Mouse (Mus musculus): ENCODE data around the gene Izumo4.

The Izumo4 gene

DNA sequence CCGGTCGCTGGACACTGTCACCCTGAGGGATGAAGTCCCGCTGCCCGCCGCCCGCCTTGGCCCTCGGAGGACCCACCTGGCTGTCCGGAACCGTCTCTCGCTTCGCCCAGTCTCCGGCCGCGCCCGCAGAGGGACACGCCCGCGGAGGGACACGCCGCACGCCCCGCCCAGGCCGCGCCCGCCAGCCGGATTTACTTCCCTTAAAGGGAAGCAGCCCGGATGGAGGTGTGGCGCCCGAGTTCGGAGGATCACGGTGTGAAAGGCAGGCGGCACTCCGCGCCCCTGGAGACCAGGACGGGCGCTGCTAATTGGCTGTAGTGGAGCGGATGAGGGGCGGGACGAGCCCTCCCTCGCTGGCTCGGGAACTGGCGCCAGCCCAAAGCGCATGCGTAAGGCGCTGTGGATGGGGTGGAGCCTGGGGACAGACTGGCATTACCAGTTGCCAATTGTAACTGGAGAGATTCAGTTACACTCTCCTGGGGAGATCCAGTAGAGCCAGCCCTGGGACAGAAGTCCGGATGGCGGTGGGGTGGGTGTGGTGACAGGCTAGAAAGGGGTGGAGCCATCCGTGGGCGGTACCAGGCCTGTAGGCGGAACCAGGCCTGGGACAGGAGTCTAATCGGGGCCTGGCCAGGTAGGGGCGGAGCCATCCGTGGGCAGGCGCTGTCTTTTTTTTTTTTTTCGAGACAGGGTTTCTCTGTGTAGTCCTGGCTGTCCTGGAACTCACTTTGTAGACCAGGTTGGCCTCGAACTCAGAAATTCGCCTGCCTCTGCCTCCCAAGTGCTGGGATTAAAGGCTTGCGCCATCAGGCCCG, at the start of gene Izumo4, which contains the start of gene Mob3a:
Gene Izumo4 (plus strand): TSS at position 464 of the 815 bp plus-strand sequence.
Gene Mob3a (minus strand): TSS at position 257 of the 815 bp plus-strand sequence.
- DNase-seq: peak; percentile 100

DNA sequence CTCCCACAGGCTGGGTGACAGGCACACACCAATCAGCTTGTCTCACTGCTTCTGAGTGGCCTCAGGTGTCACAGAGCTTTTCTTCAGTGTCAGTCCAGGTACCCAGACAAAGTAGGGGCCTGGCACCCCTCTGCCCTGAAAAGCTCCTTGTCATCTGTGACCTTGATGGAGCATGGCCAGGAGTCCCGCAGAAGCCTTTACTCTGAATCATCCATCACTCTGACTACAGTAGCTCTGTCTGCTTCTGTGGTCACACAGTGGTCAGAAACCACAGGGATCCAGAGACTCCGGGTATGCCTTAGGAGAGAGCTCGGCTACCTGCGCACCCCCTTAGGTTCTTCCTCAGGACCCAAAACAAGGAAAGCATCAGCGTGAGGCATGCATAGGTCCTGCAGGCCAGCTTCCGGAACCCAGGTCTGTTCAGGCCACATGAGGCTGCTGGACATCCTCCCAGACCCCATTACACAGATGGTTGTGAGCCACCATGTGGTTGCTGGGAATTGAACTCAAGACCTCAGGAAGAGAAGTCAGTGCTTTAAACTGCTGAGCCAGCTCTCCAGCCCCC, 48.7 kb upstream of the Izumo4 start:
- DNase-seq: no peak

GRCm38 (mm10) chr10:80654866-80655265, 47.1 kb upstream of the Izumo4 start:
- DNase-seq: peak; percentile 74

GRCm38 (mm10) chr10:80655406-80656129, 46.4 kb upstream of the Izumo4 start:
- no peak for DNase-seq

- DNase-seq: peak; percentile 97
Measured at GRCm38 (mm10) chr10:80656130-80656862, 45.7 kb upstream of the Izumo4 start.

GRCm38 (mm10) chr10:80656863-80657623, 44.9 kb upstream of the Izumo4 start, which contains the start of gene Btbd2:
TSS of gene Btbd2 (minus strand) at chr10:80657071.
- no peak for DNase-seq

DNA sequence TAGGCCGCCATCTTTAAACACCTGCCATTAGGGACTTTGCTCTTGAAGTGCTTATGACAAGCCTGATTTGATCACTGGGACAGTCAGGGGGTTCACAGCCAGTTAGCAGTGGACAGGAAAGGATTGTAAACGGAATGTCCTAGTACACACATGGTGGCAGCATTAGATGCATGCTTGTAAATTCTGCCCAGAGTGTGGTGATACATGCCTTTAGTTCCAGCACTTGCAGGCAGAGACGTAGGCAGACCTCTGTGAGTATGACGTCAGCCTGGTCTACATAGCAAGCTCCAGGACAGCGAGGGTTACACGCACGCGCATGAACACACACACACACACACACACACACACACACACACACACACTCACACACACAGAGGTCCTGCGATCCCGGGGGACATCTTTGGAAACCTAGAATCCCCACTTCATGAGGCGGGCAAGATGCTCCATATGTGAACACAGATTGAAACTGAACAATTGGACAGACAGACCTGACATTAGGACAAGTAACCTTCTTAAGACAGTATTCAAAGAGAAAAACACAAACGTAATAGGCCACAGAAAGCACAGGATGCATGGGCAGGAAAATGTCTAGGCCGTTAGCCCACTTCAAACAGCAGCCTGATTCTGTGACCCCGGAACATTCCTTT, 43.7 kb upstream of the Izumo4 start:
- no peak for DNase-seq

GRCm38 (mm10) chr10:80658841-80659202, 43.2 kb upstream of the Izumo4 start:
- DNase-seq: no peak

GRCm38 (mm10) chr10:80659213-80659612, 42.8 kb upstream of the Izumo4 start:
- peak; percentile 66 for DNase-seq

GRCm38 (mm10) chr10:80661149-80661548, 40.8 kb upstream of the Izumo4 start:
- no peak for DNase-seq

- no peak for DNase-seq
Measured at GRCm38 (mm10) chr10:80663485-80664196, 38.3 kb upstream of the Izumo4 start.

DNA sequence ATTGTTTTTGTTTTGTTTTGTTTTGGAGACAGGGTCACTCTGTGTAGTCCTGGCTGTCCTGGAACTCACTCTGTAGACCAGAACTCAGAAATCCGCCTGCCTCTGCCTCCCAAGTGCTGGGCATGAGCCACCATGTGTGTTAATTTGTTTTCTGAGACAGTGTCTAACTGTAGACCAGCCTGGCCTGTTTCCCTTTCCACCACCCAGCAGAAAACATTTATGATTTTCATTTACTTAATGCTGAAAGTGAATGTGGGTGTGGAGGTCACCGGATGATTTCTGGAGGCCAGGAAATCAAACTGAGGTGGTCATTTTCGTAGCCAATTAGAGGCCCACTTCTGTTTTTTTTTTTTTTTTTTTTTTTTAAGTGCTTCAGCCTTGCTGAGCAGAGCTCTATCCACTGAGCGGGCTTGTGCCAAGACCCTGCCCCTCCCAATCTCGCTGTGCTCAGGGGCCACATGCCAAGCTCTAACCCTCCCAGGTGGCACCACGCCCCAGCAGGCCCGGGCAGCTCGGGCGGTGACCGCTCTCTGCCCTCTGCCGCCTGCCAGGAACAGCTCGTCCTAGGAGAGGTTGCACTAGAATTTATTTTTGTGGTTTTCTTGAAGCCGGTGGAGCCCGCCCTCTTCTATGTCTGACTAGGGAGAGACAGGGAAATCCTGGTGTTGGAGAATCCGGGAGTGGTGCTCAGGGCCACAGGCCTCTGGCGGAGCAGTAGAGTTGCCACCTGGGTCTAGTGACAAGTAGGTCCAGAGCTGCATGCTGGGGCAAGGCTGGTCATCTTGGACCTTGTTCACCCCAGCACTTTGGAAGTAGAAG, 37.6 kb upstream of the Izumo4 start:
- DNase-seq: peak; percentile 86

DNA sequence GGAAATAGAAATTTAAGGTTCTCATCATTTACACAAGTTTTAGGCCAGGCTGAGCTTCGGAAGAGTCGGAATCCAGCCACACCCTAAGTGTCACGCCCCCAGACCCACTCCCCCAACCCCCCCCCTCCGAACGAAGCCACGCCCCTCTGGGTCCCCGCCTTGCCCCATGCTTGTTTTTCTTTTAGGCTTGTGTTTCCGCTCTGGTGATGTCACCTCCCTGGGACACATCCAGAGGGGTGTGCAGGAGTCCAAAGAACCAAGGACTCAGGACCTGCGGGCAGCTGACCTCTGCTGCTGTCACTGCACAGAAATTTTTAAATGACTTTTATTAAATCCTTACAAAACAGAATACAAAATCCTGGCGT, 37.0 kb upstream of the Izumo4 start:
- peak; percentile 68 for DNase-seq

DNA sequence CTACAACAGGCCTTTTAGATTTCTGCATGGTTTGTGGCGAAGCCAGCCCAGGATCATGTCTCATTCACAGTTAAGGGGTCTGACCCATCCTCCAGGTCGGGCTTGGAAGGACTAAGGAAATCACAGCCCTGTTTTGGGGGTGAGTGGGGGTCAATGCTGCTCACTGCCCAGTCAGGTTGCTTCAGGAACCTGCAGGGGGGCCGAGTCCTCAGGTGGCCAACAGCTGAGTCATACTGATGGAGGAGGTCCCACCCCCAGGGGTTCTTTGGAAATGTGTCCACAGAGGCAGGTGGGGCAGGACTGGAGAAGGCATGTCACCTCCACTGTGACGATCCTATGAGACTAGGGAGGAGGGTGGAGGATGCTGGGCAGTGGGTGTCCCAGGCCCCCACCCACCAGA, 36.5 kb upstream of the Izumo4 start:
- DNase-seq: peak; percentile 65

GRCm38 (mm10) chr10:80665981-80666733, 35.8 kb upstream of the Izumo4 start:
- peak; percentile 36 for DNase-seq

- peak; percentile 64 for DNase-seq
Measured at GRCm38 (mm10) chr10:80666837-80667412, 35.1 kb upstream of the Izumo4 start.

DNA sequence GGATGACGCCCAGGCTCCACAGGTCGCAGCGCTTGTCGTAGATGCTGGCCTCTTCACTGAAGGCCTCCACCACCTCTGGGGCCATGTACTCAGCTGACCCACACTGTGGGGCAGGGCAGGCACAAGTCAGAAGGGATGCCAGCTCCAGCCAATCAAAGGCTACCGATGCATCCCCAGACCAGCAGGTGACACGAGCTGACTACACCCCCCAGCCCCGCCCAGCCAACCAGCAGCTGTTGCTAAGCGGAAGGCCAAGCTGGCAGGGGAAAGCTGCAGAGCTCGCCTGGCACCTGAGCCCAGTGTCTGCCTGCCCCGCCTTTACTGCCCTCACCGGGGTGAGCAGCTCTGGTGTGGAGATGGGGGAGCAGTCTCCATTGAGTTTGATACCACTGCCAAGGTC, 33.4 kb upstream of the Izumo4 start:
- DNase-seq: peak; percentile 87

GRCm38 (mm10) chr10:80669018-80669417, 33.0 kb upstream of the Izumo4 start:
- DNase-seq: no peak

Data from cerebellum, adult 11-12 months (tissue).